Mouse (Mus musculus): ENCODE data around the gene Clns1a. TPM values are rescaled to one million over a fixed set of nuclear protein-coding genes. Genes with fewer than 3 reads are reported as not detected.
A peak's percentile ranks its signal among the peaks of the same experiment; 100 is the strongest.

Gene Clns1a
- polyA plus RNA-seq (2016; fragmentation: Nextera tagmentation; extraction: Ambion mirVana): 151 and 209 TPM in 2 replicates

- DNase-seq (ENCODE audit: low spot score): peak; percentile 94
- H3K27ac ChIP-seq: peak within 1 kb of the TSS; percentile 94
- H3K9me3 ChIP-seq: no peaks in the 10 kb centered on the region
- peak within 1 kb of the TSS; percentile 99 for H3K4me3 ChIP-seq
- H3K36me3 ChIP-seq: peaks cover 18% of the 10 kb centered on the region
- under 1% methylated on average over 63 of the region's 63 CpGs for WGBS
- H3K4me1 ChIP-seq: peaks cover 13% of the 10 kb centered on the region
- no peaks in the 10 kb centered on the region for H3K27me3 ChIP-seq (ENCODE audit: insufficient read depth, poor library complexity, severe bottlenecking)
Measured at GRCm38 (mm10) chr7:97696506-97697254, at the start of gene Clns1a. TSS of gene Clns1a (plus strand) at chr7:97696634.

GRCm38 (mm10) chr7:97647656-97648055 is 48.8 kb upstream of the Clns1a start:
- DNase-seq (ENCODE audit: low spot score): no peak
- Histone ChIP-seq H3K36me3 (peaks cover 10% of the 10 kb centered on the region), H3K4me1 (no peaks in the 10 kb centered on the region), H3K27me3 (ENCODE audit: insufficient read depth, poor library complexity, severe bottlenecking) (no peaks in the 10 kb centered on the region), H3K27ac (no peak overlapping the region), H3K4me3 (no peak overlapping the region), H3K9me3 (no peaks in the 10 kb centered on the region)
- WGBS: 90% methylated on average over 5 of the region's 5 CpGs

GRCm38 (mm10) chr7:97650729-97651128 is 45.7 kb upstream of the Clns1a start:
- no peak for DNase-seq (ENCODE audit: low spot score)
- Histone ChIP-seq H3K9me3 (no peaks in the 10 kb centered on the region), H3K27me3 (ENCODE audit: insufficient read depth, poor library complexity, severe bottlenecking) (no peaks in the 10 kb centered on the region), H3K4me1 (no peaks in the 10 kb centered on the region), H3K36me3 (peaks cover 30% of the 10 kb centered on the region), H3K4me3 (no peak overlapping the region), H3K27ac (no peak overlapping the region)
- 86% methylated on average over 4 of the region's 4 CpGs for WGBS

GRCm38 (mm10) chr7:97656144-97656543 is 40.3 kb upstream of the Clns1a start:
- Histone ChIP-seq H3K27me3 (ENCODE audit: insufficient read depth, poor library complexity, severe bottlenecking) (no peaks in the 10 kb centered on the region), H3K4me3 (no peak overlapping the region), H3K27ac (no peak overlapping the region), H3K36me3 (peaks cover 38% of the 10 kb centered on the region), H3K4me1 (no peaks in the 10 kb centered on the region), H3K9me3 (no peaks in the 10 kb centered on the region)
- WGBS: 91% methylated on average over 6 of the region's 6 CpGs
- no peak for DNase-seq (ENCODE audit: low spot score)

GRCm38 (mm10) chr7:97661634-97662033 is 34.8 kb upstream of the Clns1a start:
- Histone ChIP-seq H3K4me3 (no peak overlapping the region), H3K27ac (no peak overlapping the region), H3K4me1 (no peaks in the 10 kb centered on the region), H3K36me3 (peaks cover 38% of the 10 kb centered on the region), H3K9me3 (no peaks in the 10 kb centered on the region), H3K27me3 (ENCODE audit: insufficient read depth, poor library complexity, severe bottlenecking) (no peaks in the 10 kb centered on the region)
- no peak for DNase-seq (ENCODE audit: low spot score)
- 81% methylated on average over 4 of the region's 4 CpGs for WGBS

DNA sequence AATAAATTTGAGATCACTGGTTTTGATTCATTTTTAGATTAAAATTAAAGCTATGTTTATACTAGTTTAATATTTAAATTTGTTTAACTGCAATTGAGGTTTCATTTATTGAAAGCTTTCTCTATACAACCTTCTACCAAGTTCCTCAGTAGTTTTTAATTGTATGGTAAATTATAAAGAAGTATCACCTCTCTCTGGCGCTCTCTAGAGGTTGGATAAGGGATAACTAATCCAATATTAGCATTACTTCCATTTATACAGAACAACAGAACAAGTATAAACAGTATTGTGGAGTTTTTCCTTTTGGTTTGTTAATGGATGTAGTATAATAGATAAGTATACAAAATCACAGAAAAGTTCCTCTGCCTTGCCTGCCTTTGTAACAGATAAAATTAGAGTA is 17.2 kb upstream of the Clns1a start:
- H3K4me3 ChIP-seq: no peak overlapping the region
- H3K36me3 ChIP-seq: peaks cover 72% of the 10 kb centered on the region
- H3K27ac ChIP-seq: no peak overlapping the region
- WGBS: 28% methylated on average over 1 of the region's 1 CpGs
- no peaks in the 10 kb centered on the region for H3K4me1 ChIP-seq
- DNase-seq (ENCODE audit: low spot score): no peak
- no peaks in the 10 kb centered on the region for H3K27me3 ChIP-seq (ENCODE audit: insufficient read depth, poor library complexity, severe bottlenecking)
- no peaks in the 10 kb centered on the region for H3K9me3 ChIP-seq

DNA sequence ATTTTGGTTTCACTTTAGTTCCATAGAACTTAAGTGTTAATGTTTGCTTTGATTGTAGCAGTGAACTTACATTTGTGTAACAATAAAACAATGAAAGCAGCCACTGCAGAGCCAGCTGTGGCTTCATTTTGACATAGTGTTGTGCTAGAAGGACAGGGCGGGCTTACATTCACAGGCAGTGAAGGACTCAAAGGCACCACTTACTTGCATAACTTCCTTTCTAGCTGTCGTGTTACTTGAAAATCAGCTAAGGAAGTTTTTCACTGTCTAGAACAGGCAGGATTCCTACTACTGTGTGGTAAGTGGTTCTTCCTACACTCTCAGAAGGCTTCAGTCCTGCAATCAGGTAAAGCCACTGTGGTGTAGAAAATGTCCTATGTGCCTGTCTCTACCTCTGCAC is 8.6 kb upstream of the Clns1a start:
- no peak overlapping the region for H3K4me3 ChIP-seq
- WGBS: 88% methylated on average over 2 of the region's 2 CpGs
- no peaks in the 10 kb centered on the region for H3K4me1 ChIP-seq
- H3K27me3 ChIP-seq (ENCODE audit: insufficient read depth, poor library complexity, severe bottlenecking): no peaks in the 10 kb centered on the region
- no peaks in the 10 kb centered on the region for H3K9me3 ChIP-seq
- no peak overlapping the region for H3K27ac ChIP-seq
- H3K36me3 ChIP-seq: peaks cover 35% of the 10 kb centered on the region
- no peak for DNase-seq (ENCODE audit: low spot score)

GRCm38 (mm10) chr7:97695441-97695840 is 993 bp upstream of the Clns1a start:
- Histone ChIP-seq H3K27me3 (ENCODE audit: insufficient read depth, poor library complexity, severe bottlenecking) (no peaks in the 10 kb centered on the region), H3K27ac (no peak overlapping the region), H3K4me3 (no peak overlapping the region), H3K9me3 (no peaks in the 10 kb centered on the region), H3K4me1 (peaks cover 13% of the 10 kb centered on the region), H3K36me3 (peaks cover 18% of the 10 kb centered on the region)
- DNase-seq (ENCODE audit: low spot score): no peak
- 94% methylated on average over 1 of the region's 1 CpGs for WGBS

DNA sequence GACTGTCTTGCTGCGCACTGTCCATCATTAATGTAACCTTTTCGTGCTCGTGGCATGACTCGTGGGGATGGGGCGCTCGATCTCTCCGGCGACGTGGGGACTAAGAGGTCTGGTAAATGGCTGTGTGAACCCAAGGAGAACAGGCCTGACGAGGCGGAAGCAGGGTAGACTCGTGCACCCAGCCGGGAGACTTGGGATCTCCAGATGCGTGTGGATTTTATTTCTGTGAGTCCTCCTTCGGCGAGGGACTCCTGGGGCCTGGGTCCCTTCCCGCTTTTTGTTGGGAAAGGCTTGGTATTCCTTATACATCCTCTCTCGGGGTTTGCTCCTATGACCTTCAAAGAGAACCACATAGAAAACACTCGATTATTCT is 315 bp upstream of the Clns1a start:
- Histone ChIP-seq H3K4me1 (peaks cover 13% of the 10 kb centered on the region), H3K36me3 (peaks cover 18% of the 10 kb centered on the region), H3K9me3 (no peaks in the 10 kb centered on the region), H3K27ac (peak overlapping the region; percentile 94), H3K4me3 (peak overlapping the region; percentile 99), H3K27me3 (ENCODE audit: insufficient read depth, poor library complexity, severe bottlenecking) (no peaks in the 10 kb centered on the region)
- peak; percentile 78 for DNase-seq (ENCODE audit: low spot score)
- WGBS: 40% methylated on average over 19 of the region's 19 CpGs

- 90% methylated on average over 4 of the region's 4 CpGs for WGBS
- H3K27me3 ChIP-seq (ENCODE audit: insufficient read depth, poor library complexity, severe bottlenecking): no peaks in the 10 kb centered on the region
- peaks cover 18% of the 10 kb centered on the region for H3K36me3 ChIP-seq
- H3K9me3 ChIP-seq: no peaks in the 10 kb centered on the region
- DNase-seq (ENCODE audit: low spot score): no peak
- H3K4me1 ChIP-seq: peaks cover 13% of the 10 kb centered on the region
- no peak overlapping the region for H3K4me3 ChIP-seq
- no peak overlapping the region for H3K27ac ChIP-seq
Measured at GRCm38 (mm10) chr7:97700173-97700572, 3.7 kb downstream of the Clns1a start.

- Histone ChIP-seq H3K9me3 (no peaks in the 10 kb centered on the region), H3K4me1 (peaks cover 9% of the 10 kb centered on the region), H3K27ac (no peak overlapping the region), H3K36me3 (peaks cover 18% of the 10 kb centered on the region), H3K4me3 (no peak overlapping the region), H3K27me3 (ENCODE audit: insufficient read depth, poor library complexity, severe bottlenecking) (no peaks in the 10 kb centered on the region)
- DNase-seq (ENCODE audit: low spot score): no peak
- 83% methylated on average over 6 of the region's 6 CpGs for WGBS
Measured at GRCm38 (mm10) chr7:97701106-97701505, 4.7 kb downstream of the Clns1a start.

DNA sequence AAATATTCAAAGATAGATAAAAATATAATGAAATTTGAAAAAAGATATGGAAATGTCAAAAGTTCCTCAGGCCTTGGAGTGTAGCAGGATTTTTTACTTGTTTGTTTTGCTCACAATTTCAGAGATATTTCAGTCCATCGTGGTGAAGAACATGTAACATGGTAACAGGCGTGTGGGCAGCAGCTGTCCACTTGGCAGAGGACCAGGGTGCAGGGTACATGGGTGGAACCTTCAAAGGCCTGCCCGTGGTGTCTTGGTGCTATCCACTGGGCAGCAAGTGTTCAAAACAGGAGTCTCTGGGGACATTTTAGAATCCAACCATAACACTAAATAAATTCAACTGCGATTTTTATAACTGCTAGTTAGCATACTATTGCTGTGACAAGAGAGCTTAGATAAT is 10.7 kb downstream of the Clns1a start:
- 86% methylated on average over 4 of the region's 4 CpGs for WGBS
- H3K27me3 ChIP-seq (ENCODE audit: insufficient read depth, poor library complexity, severe bottlenecking): no peaks in the 10 kb centered on the region

GRCm38 (mm10) chr7:97707809-97708208 is 11.4 kb downstream of the Clns1a start:
- 79% methylated on average over 5 of the region's 5 CpGs for whole genome bisulfite sequencing
- H3K36me3 ChIP-seq: peaks cover 28% of the 10 kb centered on the region
- DNase-seq (ENCODE audit: low spot score): no peak

More for the DNA sequence above, 10.7 kb downstream of the Clns1a start:
- H3K4me3 ChIP-seq: no peak overlapping the region
- H3K4me1 ChIP-seq: 0 out of 2 replicates have a peak, but pooled peaks cover 3% of the 10 kb centered on the region
- H3K27ac ChIP-seq: no peak overlapping the region
- peaks cover 21% of the 10 kb centered on the region for H3K36me3 ChIP-seq
- no peak for DNase-seq (ENCODE audit: low spot score)
- no peaks in the 10 kb centered on the region for H3K9me3 ChIP-seq

More at GRCm38 (mm10) chr7:97707809-97708208, 11.4 kb downstream of the Clns1a start:
- H3K27ac ChIP-seq: no peak overlapping the region
- H3K27me3 ChIP-seq (ENCODE audit: insufficient read depth, poor library complexity, severe bottlenecking): no peaks in the 10 kb centered on the region
- no peaks in the 10 kb centered on the region for H3K9me3 ChIP-seq
- 0 out of 2 replicates have a peak, but pooled peaks cover 3% of the 10 kb centered on the region for H3K4me1 ChIP-seq
- no peak overlapping the region for H3K4me3 ChIP-seq
